Mouse (Mus musculus) embryonic facial prominence, embryonic 15.5 days (tissue): ENCODE measurements at regions not wholly inside any gene's neighbourhood (a gene's known extent, or its start where the extent isn't known, plus 50 kb on each side); places are given as distances from the start of the nearest gene placed in this dataset.
A peak's percentile ranks its signal among the peaks of the same experiment; 100 is the strongest.

ENCODE experiments used
- ATAC-seq: fragments of 200-750 bp; cut with Nextera tagmentation; 2 replicates; pipeline ENCODE4 v1.8.0; 2017; ENCODE audit warnings: low read depth, moderate TSS enrichment; ENCODE audit not compliant: insufficient number of reproducible peaks, low FRiP score, low TSS enrichment
- H3K27ac ChIP-seq: fragments of 300-500 bp; sonication (generic); replicated peaks from 2 replicates; pipeline ENCODE4 v1.5.1; 2015; ENCODE audit warnings: mild to moderate bottlenecking, inconsistent platforms
- H3K27me3 ChIP-seq: fragments of 300-500 bp; sonication (generic); 2 replicates; pipeline ENCODE4 v1.6.1; 2015; ENCODE audit warnings: inconsistent platforms
- H3K36me3 ChIP-seq: fragments of 300-500 bp; sonication (generic); 2 replicates; pipeline ENCODE4 v1.6.1; 2015; ENCODE audit warnings: mild to moderate bottlenecking, inconsistent platforms
- H3K4me1 ChIP-seq: fragments of 300-500 bp; sonication (generic); 2 replicates; pipeline ENCODE4 v1.6.1; 2015; ENCODE audit warnings: inconsistent platforms
- H3K4me2 ChIP-seq: fragments of 300-500 bp; sonication (generic); replicated peaks from 2 replicates; pipeline ENCODE4 v1.6.1; 2015; ENCODE audit warnings: mild to moderate bottlenecking, inconsistent platforms
- H3K4me3 ChIP-seq: fragments of 300-500 bp; sonication (generic); replicated peaks from 2 replicates; pipeline ENCODE4 v1.5.1; 2015; ENCODE audit warnings: mild to moderate bottlenecking, inconsistent platforms
- H3K9ac ChIP-seq: fragments of 300-500 bp; sonication (generic); 2 replicates; pipeline ENCODE4 v1.6.1; 2015; ENCODE audit warnings: inconsistent platforms
- H3K9me3 ChIP-seq: fragments of 300-500 bp; sonication (generic); replicated peaks from 2 replicates; pipeline ENCODE4 v1.6.1; 2016; ENCODE audit warnings: inconsistent platforms
- WGBS: fragments of 180-500 bp; shearing (Covaris S2); methylation state at CpG from one replicate; pipeline ENCODE4 v1.1.7; 2015; 5-methylcytosine and 5-hydroxymethylcytosine counted together

DNA sequence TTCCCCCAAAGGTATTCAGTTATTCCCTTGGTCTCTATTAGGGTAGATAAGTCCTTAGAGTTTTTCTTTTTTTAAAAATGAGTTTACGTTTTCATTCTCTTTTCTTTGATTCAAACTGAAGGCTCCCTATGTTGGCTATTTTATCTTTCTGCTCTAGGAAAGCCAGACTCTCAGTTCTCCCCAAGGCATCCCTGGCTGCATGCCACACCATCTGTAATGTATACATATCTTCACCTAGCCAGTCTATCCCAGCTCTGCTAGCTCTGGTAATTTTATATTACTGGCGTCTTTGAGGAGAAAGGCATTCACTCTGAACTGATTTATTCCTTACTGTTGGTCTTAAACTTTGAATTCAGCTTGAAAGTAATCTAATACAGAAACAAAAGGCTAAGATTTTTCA is 65.2 kb upstream of the Cabcoco1 start:
- Histone ChIP-seq H3K27me3 (no peaks in the 10 kb centered on the region), H3K9ac (no peak overlapping the region), H3K4me2 (no peak overlapping the region), H3K9me3 (no peaks in the 10 kb centered on the region), H3K36me3 (no peaks in the 10 kb centered on the region), H3K4me1 (peaks cover 3% of the 10 kb centered on the region; the same call in 1 of the 2 replicates), H3K4me3 (no peak overlapping the region), H3K27ac (no peak overlapping the region)
- WGBS: 13% methylated on average over 2 of the region's 2 CpGs
- no peak; the same call in 1 of the 2 replicates for ATAC-seq

DNA sequence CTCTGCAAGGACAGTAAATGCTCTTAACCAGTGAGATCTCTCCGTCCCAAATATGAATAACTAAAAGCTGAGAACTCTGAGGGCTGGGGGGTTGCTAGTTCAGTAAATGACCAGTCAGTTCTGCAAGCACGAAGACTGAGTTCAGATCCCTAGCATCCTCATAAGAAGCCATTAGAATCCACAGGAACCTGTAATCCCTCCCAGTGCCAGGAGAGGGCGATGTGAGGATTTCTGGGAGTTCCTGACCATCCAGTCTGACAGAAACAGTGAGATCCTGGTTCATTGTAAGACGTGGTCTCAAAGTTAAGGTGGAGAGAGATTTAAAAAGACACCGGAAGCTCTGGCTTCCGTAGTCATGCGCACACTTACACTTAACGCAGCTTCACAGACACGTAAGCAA is 70.2 kb upstream of the Cabcoco1 start:
- 77% methylated on average over 9 of the region's 9 CpGs for WGBS
- Histone ChIP-seq H3K9ac (no peak overlapping the region), H3K4me2 (no peak overlapping the region), H3K4me1 (peaks cover 2% of the 10 kb centered on the region; the same call in 1 of the 2 replicates), H3K9me3 (no peaks in the 10 kb centered on the region), H3K27ac (no peak overlapping the region), H3K36me3 (no peaks in the 10 kb centered on the region), H3K4me3 (no peak overlapping the region), H3K27me3 (no peaks in the 10 kb centered on the region)
- no peak for ATAC-seq

DNA sequence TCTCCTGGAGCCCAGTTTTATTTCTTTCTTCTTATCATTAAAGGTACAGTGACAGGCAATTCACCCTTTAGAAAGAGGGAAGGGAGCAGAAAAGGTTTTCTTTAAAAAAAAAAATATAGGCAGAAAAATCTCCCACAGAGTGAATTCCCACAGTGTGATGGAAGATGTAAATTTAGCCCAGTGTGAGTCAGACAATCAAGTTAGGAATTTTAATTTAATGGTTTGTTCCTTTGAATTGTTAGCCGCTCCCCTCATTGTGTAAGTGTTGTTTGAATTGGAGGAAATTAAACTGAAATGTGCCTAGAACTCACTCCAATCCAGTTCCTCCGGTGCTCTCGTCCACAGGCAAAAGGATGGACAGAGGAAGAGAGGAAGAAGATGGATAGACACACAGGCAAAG is 71.0 kb upstream of the Cabcoco1 start:
- Histone ChIP-seq H3K4me2 (no peak overlapping the region), H3K9me3 (no peaks in the 10 kb centered on the region), H3K27me3 (no peaks in the 10 kb centered on the region), H3K4me3 (no peak overlapping the region), H3K27ac (no peak overlapping the region), H3K36me3 (no peaks in the 10 kb centered on the region), H3K9ac (no peak overlapping the region), H3K4me1 (no peaks in the 10 kb centered on the region)
- 78% methylated on average over 3 of the region's 3 CpGs for WGBS
- ATAC-seq: no peak

DNA sequence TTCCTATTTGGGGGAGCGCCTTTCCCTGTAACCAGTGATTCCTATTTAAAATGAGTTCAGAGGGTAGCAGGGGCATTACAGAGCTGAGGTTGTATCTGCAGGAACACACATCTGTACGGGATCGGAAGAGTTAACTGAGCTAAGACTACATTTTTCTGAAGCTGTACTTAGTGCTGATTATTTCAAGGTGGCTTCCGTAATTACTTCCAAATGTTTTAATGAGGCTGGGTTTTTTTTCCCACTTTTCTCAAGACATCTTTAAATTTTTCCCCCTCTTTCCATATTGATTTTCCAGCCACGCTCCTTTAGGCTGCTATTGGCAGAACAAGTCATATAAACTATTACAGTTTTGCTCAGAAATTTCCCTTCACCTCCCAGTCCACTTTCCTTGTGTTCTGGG is 82.1 kb upstream of the Cabcoco1 start:
- Histone ChIP-seq H3K4me2 (no peak overlapping the region), H3K27me3 (no peaks in the 10 kb centered on the region), H3K9ac (no peak overlapping the region), H3K36me3 (no peaks in the 10 kb centered on the region), H3K4me1 (no peaks in the 10 kb centered on the region), H3K27ac (peak overlapping the region; percentile 22; the same call in 1 of the 2 replicates), H3K9me3 (no peaks in the 10 kb centered on the region), H3K4me3 (no peak overlapping the region)
- WGBS: 42% methylated on average over 5 of the region's 5 CpGs
- ATAC-seq: no peak

DNA sequence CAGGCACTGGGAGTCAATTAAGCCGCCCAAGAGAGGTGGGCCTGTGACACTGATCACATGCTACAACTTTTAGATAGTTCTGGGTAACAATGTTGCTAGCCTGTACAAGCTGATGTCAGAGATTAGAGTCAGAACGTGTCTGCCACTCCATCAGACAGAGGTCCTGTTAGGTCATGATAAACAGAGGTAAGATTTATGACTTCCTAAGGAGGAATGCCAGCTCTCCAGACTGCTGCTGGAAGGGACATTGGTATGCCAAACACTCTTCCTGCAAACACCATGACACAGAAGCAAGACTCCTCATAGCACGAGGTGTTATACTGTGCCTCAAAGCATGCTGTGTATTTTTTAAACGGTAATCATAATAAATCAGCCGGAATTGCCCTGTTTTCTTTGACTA is 83.6 kb upstream of the Cabcoco1 start:
- H3K9me3 ChIP-seq: no peaks in the 10 kb centered on the region
- 75% methylated on average over 5 of the region's 5 CpGs for WGBS
- H3K4me2 ChIP-seq: no peak overlapping the region
- no peaks in the 10 kb centered on the region for H3K27me3 ChIP-seq
- no peak overlapping the region for H3K4me3 ChIP-seq
- H3K27ac ChIP-seq: no peak overlapping the region
- no peak overlapping the region for H3K9ac ChIP-seq
- H3K36me3 ChIP-seq: no peaks in the 10 kb centered on the region
- H3K4me1 ChIP-seq: no peaks in the 10 kb centered on the region
- ATAC-seq: no peak

GRCm38 (mm10) chr10:68625752-68626151 is 84.1 kb upstream of the Cabcoco1 start:
- Histone ChIP-seq H3K27ac (no peak overlapping the region), H3K27me3 (no peaks in the 10 kb centered on the region), H3K4me2 (no peak overlapping the region), H3K36me3 (no peaks in the 10 kb centered on the region), H3K4me1 (no peaks in the 10 kb centered on the region), H3K9me3 (no peaks in the 10 kb centered on the region), H3K9ac (no peak overlapping the region), H3K4me3 (no peak overlapping the region)
- WGBS: 40% methylated on average over 2 of the region's 2 CpGs
- ATAC-seq: no peak

DNA sequence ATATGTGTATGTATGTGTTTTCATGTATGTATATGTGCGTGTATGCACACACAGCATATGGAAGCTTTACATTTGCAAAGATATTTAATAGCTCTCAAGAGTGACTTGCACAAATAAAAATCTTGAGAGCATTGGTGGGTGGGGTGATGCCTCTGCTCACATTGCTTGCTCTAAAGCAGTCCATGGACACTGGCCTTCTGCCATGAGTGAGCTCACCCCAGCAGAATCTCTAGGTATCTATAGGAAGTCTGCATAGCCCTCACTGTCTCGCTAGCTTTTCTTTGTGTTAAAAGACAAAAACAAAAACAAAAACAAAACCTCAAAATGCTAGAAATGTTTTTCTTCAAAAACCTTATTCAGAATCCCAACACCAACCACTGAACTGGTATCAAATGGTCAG is 87.8 kb upstream of the Cabcoco1 start:
- Histone ChIP-seq H3K9me3 (no peaks in the 10 kb centered on the region), H3K9ac (no peak overlapping the region), H3K4me3 (no peak overlapping the region), H3K4me2 (no peak overlapping the region), H3K4me1 (no peaks in the 10 kb centered on the region), H3K27me3 (no peaks in the 10 kb centered on the region), H3K36me3 (no peaks in the 10 kb centered on the region), H3K27ac (no peak overlapping the region)
- no peak for ATAC-seq
- 78% methylated on average over 2 of the region's 2 CpGs for whole genome bisulfite sequencing

- Histone ChIP-seq H3K4me1 (no peaks in the 10 kb centered on the region), H3K4me2 (no peak overlapping the region), H3K9ac (no peak overlapping the region), H3K27ac (no peak overlapping the region), H3K36me3 (no peaks in the 10 kb centered on the region), H3K4me3 (no peak overlapping the region), H3K27me3 (no peaks in the 10 kb centered on the region), H3K9me3 (no peaks in the 10 kb centered on the region)
- ATAC-seq: no peak
- WGBS: 82% methylated on average over 5 of the region's 5 CpGs
Observed at GRCm38 (mm10) chr10:68633180-68633579, 90.3 kb upstream of the Tmem26 start.

DNA sequence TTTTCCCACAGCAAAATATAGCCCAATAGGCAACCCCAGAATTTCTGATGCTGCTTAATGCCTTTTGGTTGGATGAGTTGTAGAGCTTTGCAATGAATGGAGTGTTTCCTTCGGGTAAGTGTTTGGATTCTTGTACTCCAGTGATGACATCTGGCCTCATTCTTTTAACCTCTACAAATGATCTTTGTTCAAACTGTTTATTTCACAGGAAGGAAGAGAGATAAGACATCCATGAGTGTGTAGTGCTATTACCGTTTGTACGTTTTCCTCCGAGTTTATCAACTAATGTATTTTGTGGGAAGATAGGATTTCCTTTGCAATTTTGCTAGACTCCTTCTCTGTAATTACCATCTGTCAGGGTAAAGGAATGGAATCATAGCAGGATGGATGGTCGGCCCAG is 70.7 kb upstream of the Tmem26 start:
- no peaks in the 10 kb centered on the region for H3K36me3 ChIP-seq
- H3K4me3 ChIP-seq: no peak overlapping the region
- H3K9ac ChIP-seq: no peak overlapping the region
- no peaks in the 10 kb centered on the region for H3K27me3 ChIP-seq
- ATAC-seq: no peak
- no peaks in the 10 kb centered on the region for H3K9me3 ChIP-seq
- H3K4me2 ChIP-seq: no peak overlapping the region
- no peaks in the 10 kb centered on the region for H3K4me1 ChIP-seq
- H3K27ac ChIP-seq: no peak overlapping the region
- WGBS: 67% methylated on average over 5 of the region's 5 CpGs

- Histone ChIP-seq H3K4me3 (no peak overlapping the region), H3K4me2 (no peak overlapping the region), H3K4me1 (no peaks in the 10 kb centered on the region), H3K9ac (no peak overlapping the region), H3K36me3 (no peaks in the 10 kb centered on the region), H3K27ac (no peak overlapping the region), H3K9me3 (no peaks in the 10 kb centered on the region), H3K27me3 (no peaks in the 10 kb centered on the region)
- 72% methylated on average over 2 of the region's 2 CpGs for WGBS
- ATAC-seq: no peak
Observed at GRCm38 (mm10) chr10:68655491-68655890, 68.0 kb upstream of the Tmem26 start.

DNA sequence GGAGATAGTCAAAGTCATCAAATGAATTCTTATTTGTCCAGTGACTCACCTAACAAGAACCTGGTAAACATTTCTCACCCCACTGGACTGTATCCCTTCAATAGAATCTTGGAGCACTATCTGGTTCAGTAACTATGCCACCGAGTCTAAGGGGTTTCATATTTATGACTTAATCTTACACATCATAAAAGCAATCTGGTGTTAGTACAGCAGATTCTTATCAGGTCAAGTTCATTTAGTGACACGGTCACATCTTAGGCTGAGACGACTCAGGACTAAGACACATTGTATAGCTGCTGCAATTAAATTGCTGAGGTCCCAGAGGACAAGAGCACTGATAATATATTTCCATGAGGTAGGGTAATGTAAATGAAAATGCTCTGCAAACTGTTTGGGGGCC is 57.4 kb upstream of the Tmem26 start:
- ATAC-seq: no peak
- H3K27ac ChIP-seq: no peak overlapping the region
- H3K9me3 ChIP-seq: no peaks in the 10 kb centered on the region
- no peak overlapping the region for H3K4me3 ChIP-seq
- no peak overlapping the region for H3K4me2 ChIP-seq
- H3K27me3 ChIP-seq: no peaks in the 10 kb centered on the region
- 83% methylated on average over 3 of the region's 3 CpGs for WGBS
- no peaks in the 10 kb centered on the region for H3K36me3 ChIP-seq
- H3K9ac ChIP-seq: no peak overlapping the region
- no peaks in the 10 kb centered on the region; the same call in 1 of the 2 replicates for H3K4me1 ChIP-seq

- H3K27ac ChIP-seq: no peak overlapping the region
- no peaks in the 10 kb centered on the region for H3K9me3 ChIP-seq
- H3K27me3 ChIP-seq: no peaks in the 10 kb centered on the region
- H3K36me3 ChIP-seq: no peaks in the 10 kb centered on the region
- H3K4me3 ChIP-seq: no peak overlapping the region
- H3K9ac ChIP-seq: no peak overlapping the region
- WGBS: 78% methylated on average over 6 of the region's 6 CpGs
- H3K4me2 ChIP-seq: no peak overlapping the region
- no peak for ATAC-seq
- H3K4me1 ChIP-seq: no peaks in the 10 kb centered on the region; the same call in 1 of the 2 replicates
Observed at GRCm38 (mm10) chr10:68669330-68669729, 54.1 kb upstream of the Tmem26 start.
